Mouse (Mus musculus): Measurements from ENCODE around the gene Gins2. TPM values are rescaled to one million over a fixed set of nuclear protein-coding genes. Genes with fewer than 3 reads are reported as not detected.

Gene Gins2
- polyA plus RNA-seq, 1 experiment from 2014 or later: 23.1 TPM

DNA sequence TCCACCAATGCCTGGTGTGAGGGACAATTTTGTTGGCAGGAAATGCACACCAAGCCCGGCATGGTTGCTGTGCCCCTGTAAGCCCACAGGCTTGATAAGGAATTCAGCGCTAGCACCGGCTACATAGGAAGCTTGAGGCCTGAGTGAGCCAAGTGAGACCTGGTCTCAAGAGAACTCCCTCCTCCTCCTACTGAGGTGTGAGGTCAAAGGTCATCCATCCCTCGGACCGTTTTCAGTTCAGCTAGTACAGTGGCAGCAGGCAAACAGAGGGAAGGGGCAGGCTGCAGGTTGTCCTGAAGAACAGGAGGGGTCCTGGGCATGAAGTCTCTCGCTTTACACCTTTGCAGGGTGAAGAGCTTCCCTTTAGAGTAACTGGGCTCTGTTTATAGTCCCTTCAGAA lies 41.7 kb upstream of the Gins2 start:
- 53% methylated on average over 6 of the region's 6 CpGs for WGBS
- no peak for TF ChIP-seq CTCF (IDR thresholded peaks at IDR 0.05; ENCODE audit: low read depth)
- Histone ChIP-seq H3K4me3 (ENCODE audit: low read depth, low read length) (no peak overlapping the region), H3K4me2 (replicated peaks; ENCODE audit: low read depth) (no peak overlapping the region), H3K4me1 (replicated peaks; ENCODE audit: control insufficient read depth, insufficient read depth, low read length) (no peaks in the 10 kb centered on the region), H3K36me3 (ENCODE audit: control insufficient read depth, insufficient read depth) (no peaks in the 10 kb centered on the region), H3K27ac (ENCODE audit: low read depth, low read length) (no peak overlapping the region), H3K9me3 (ENCODE audit: control insufficient read depth) (no peaks in the 10 kb centered on the region), H3K27me3 (replicated peaks; ENCODE audit: control insufficient read depth, insufficient read depth, low read length) (0 out of 2 replicates have a peak, but pooled peaks cover 7% of the 10 kb centered on the region), H3K9ac (ENCODE audit: low read depth, low read length) (no peak overlapping the region)
- no peak for ATAC-seq

DNA sequence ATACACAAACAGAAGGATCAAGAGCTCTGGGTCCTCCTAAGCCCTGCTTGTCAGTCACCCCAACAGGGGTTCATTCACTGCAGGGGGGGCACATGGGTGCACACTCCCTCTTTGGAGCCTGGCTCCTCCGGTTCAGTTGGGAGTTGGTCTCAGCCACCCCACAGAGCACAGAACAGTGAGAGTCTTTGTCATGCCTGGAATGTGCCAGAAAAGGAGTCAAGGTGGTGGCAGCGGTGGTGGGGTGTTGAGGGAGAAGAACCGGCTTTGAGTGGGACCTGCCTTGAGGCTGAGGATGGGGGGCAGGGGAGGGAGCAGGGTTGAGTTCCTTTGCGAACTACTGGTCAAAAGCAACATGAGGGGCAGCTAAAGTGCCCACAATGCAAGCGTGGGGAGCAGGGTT lies 40.9 kb upstream of the Gins2 start:
- H3K27me3 ChIP-seq (replicated peaks; ENCODE audit: control insufficient read depth, insufficient read depth, low read length): 0 out of 2 replicates have a peak, but pooled peaks cover 7% of the 10 kb centered on the region
- H3K4me1 ChIP-seq (replicated peaks; ENCODE audit: control insufficient read depth, insufficient read depth, low read length): no peaks in the 10 kb centered on the region
- ATAC-seq: no peak
- H3K9me3 ChIP-seq (ENCODE audit: control insufficient read depth): no peaks in the 10 kb centered on the region
- 57% methylated on average over 5 of the region's 5 CpGs for WGBS
- no peak for TF ChIP-seq CTCF (IDR thresholded peaks at IDR 0.05; ENCODE audit: low read depth)
- H3K36me3 ChIP-seq (ENCODE audit: control insufficient read depth, insufficient read depth): no peaks in the 10 kb centered on the region
- no peak overlapping the region for H3K4me2 ChIP-seq (replicated peaks; ENCODE audit: low read depth)
- H3K27ac ChIP-seq (ENCODE audit: low read depth, low read length): no peak overlapping the region
- no peak overlapping the region for H3K9ac ChIP-seq (ENCODE audit: low read depth, low read length)
- no peak overlapping the region for H3K4me3 ChIP-seq (ENCODE audit: low read depth, low read length)

DNA sequence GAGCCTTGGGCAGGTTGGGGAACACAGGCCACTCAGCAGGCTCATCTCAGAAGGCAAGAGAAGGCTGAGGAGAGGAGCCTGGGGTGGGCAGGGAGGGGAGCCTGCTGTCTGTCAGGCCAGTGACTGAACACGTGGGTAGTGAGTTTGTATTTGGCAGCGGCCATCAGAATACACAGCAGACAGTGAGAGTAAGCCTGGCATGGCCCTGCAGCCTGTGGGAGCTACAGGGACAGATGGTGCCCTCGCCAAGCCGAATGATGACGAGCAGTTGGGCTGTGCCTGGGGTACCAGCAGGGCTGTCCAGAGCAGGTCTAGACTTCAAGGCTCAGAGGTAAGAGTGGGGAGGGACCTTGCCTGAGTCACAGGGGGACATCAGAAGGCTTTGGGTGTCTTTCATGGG lies 38.2 kb upstream of the Gins2 start:
- TF ChIP-seq CTCF (IDR thresholded peaks at IDR 0.05; ENCODE audit: low read depth): no peak
- no peaks in the 10 kb centered on the region for H3K4me1 ChIP-seq (replicated peaks; ENCODE audit: control insufficient read depth, insufficient read depth, low read length)
- no peak overlapping the region for H3K9ac ChIP-seq (ENCODE audit: low read depth, low read length)
- H3K4me2 ChIP-seq (replicated peaks; ENCODE audit: low read depth): no peak overlapping the region
- no peak overlapping the region for H3K4me3 ChIP-seq (ENCODE audit: low read depth, low read length)
- WGBS: 91% methylated on average over 5 of the region's 5 CpGs
- H3K36me3 ChIP-seq (ENCODE audit: control insufficient read depth, insufficient read depth): no peaks in the 10 kb centered on the region
- no peak overlapping the region for H3K27ac ChIP-seq (ENCODE audit: low read depth, low read length)
- ATAC-seq: no peak
- H3K27me3 ChIP-seq (replicated peaks; ENCODE audit: control insufficient read depth, insufficient read depth, low read length): 0 out of 2 replicates have a peak, but pooled peaks cover 5% of the 10 kb centered on the region
- H3K9me3 ChIP-seq (ENCODE audit: control insufficient read depth): no peaks in the 10 kb centered on the region

DNA sequence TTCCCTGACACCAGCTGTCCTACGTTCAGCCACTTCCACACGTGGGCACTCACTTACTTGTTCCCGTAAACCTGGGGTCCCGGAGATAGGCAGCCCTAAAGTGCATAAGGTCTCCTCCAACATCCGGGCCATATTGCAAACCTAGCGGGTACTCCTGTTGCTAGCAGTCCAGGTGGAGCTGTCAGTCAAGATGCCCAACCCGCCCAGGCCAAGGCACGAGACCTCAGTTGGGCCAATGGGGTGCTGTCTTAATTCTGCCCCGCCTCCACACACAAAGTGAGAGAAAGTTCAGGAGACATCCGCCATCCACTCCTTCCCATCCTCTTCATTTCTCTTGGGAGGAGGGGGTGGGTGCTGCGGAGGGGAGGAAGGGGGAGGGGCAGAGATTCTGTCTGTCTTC lies 37.4 kb upstream of the Gins2 start:
- WGBS: 66% methylated on average over 11 of the region's 11 CpGs
- Histone ChIP-seq H3K9me3 (ENCODE audit: control insufficient read depth) (no peaks in the 10 kb centered on the region), H3K4me1 (replicated peaks; ENCODE audit: control insufficient read depth, insufficient read depth, low read length) (no peaks in the 10 kb centered on the region)

DNA sequence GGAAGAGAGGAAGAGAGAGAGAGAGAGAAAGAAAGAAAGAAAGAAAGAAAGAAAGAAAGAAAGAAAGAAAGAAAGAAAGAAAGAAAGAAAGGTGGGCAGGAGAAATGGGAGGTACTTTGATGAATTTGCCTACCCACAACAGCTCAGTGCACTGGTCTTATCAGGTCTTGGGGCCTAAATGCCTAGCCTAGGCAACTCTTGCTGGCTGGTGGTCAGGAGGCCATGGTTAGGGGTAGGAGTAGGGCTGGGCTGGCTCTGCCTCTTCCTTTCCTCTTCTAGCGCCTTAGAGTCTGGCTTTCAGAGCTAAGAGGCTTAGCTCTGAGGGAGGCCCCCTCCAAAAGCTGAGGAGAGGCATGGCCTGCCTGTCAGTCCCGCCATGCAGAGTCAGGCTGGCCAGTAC lies 34.5 kb upstream of the Gins2 start:
- H3K27ac ChIP-seq (ENCODE audit: low read depth, low read length): no peak overlapping the region
- no peaks in the 10 kb centered on the region for H3K27me3 ChIP-seq (replicated peaks; ENCODE audit: control insufficient read depth, insufficient read depth, low read length)
- H3K4me1 ChIP-seq (replicated peaks; ENCODE audit: control insufficient read depth, insufficient read depth, low read length): no peaks in the 10 kb centered on the region
- no peaks in the 10 kb centered on the region for H3K9me3 ChIP-seq (ENCODE audit: control insufficient read depth)
- H3K4me2 ChIP-seq (replicated peaks; ENCODE audit: low read depth): no peak overlapping the region
- H3K36me3 ChIP-seq (ENCODE audit: control insufficient read depth, insufficient read depth): no peaks in the 10 kb centered on the region
- H3K4me3 ChIP-seq (ENCODE audit: low read depth, low read length): no peak overlapping the region
- WGBS: 47% methylated on average over 2 of the region's 2 CpGs
- ATAC-seq: no peak
- H3K9ac ChIP-seq (ENCODE audit: low read depth, low read length): no peak overlapping the region
- no peak for TF ChIP-seq CTCF (IDR thresholded peaks at IDR 0.05; ENCODE audit: low read depth)

More for the DNA sequence above, 37.4 kb upstream of the Gins2 start:
- H3K27ac ChIP-seq (ENCODE audit: low read depth, low read length): no peak overlapping the region
- TF ChIP-seq CTCF (IDR thresholded peaks at IDR 0.05; ENCODE audit: low read depth): no peak
- no peak overlapping the region for H3K4me3 ChIP-seq (ENCODE audit: low read depth, low read length)
- no peaks in the 10 kb centered on the region for H3K27me3 ChIP-seq (replicated peaks; ENCODE audit: control insufficient read depth, insufficient read depth, low read length)
- H3K4me2 ChIP-seq (replicated peaks; ENCODE audit: low read depth): no peak overlapping the region
- no peak for ATAC-seq
- no peak overlapping the region for H3K9ac ChIP-seq (ENCODE audit: low read depth, low read length)
- H3K36me3 ChIP-seq (ENCODE audit: control insufficient read depth, insufficient read depth): no peaks in the 10 kb centered on the region

DNA sequence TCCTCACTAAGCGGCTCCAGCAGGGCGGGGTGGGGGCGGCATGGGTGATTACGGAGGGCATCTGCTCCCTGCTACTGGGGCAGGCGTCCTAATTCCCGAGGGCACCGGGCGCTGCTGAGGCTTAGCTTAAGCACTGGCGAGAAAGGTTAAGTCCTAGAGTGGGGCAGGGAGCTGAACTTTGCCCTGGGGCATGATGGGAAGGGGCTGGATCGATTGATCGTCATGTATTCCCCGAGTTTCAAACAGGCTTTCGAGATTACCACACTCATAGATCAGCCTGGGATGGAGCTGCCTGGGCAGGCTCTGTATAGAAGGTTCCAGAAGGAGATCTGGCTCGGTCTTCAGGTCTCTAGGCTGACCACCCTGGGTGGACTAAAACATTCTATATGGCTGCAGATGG lies 33.1 kb upstream of the Gins2 start:
- no peak overlapping the region for H3K27ac ChIP-seq (ENCODE audit: low read depth, low read length)
- ATAC-seq: no peak
- 67% methylated on average over 14 of the region's 14 CpGs for WGBS
- no peak overlapping the region for H3K4me3 ChIP-seq (ENCODE audit: low read depth, low read length)
- no peak overlapping the region for H3K9ac ChIP-seq (ENCODE audit: low read depth, low read length)
- H3K27me3 ChIP-seq (replicated peaks; ENCODE audit: control insufficient read depth, insufficient read depth, low read length): no peaks in the 10 kb centered on the region
- no peak for TF ChIP-seq CTCF (IDR thresholded peaks at IDR 0.05; ENCODE audit: low read depth)
- no peaks in the 10 kb centered on the region for H3K9me3 ChIP-seq (ENCODE audit: control insufficient read depth)
- no peaks in the 10 kb centered on the region for H3K4me1 ChIP-seq (replicated peaks; ENCODE audit: control insufficient read depth, insufficient read depth, low read length)
- H3K36me3 ChIP-seq (ENCODE audit: control insufficient read depth, insufficient read depth): no peaks in the 10 kb centered on the region
- H3K4me2 ChIP-seq (replicated peaks; ENCODE audit: low read depth): no peak overlapping the region

DNA sequence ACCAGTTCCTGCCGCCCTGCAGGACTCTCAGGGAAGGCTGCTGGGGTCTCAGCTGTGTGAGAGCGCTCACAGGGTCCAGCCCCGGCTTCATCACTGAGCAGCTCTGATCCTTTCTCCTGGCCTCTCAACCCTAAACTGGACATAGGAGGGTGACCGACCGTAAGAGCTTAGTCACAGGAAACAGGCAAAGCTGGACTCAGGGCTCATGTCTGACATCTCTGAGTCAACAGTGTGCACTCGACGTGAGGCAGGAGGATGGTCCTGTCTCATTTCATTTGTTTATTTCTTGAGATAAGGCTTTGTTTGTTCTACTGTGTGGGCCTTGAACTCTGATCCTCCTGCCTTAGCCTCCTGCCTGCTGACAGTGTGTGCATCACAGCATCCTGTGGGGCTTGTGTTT lies 31.3 kb upstream of the Gins2 start:
- no peaks in the 10 kb centered on the region for H3K36me3 ChIP-seq (ENCODE audit: control insufficient read depth, insufficient read depth)
- no peak overlapping the region for H3K27ac ChIP-seq (ENCODE audit: low read depth, low read length)
- H3K27me3 ChIP-seq (replicated peaks; ENCODE audit: control insufficient read depth, insufficient read depth, low read length): no peaks in the 10 kb centered on the region
- no peak for ATAC-seq
- H3K4me2 ChIP-seq (replicated peaks; ENCODE audit: low read depth): no peak overlapping the region
- no peak for TF ChIP-seq CTCF (IDR thresholded peaks at IDR 0.05; ENCODE audit: low read depth)
- no peak overlapping the region for H3K9ac ChIP-seq (ENCODE audit: low read depth, low read length)
- H3K4me1 ChIP-seq (replicated peaks; ENCODE audit: control insufficient read depth, insufficient read depth, low read length): no peaks in the 10 kb centered on the region
- WGBS: 44% methylated on average over 7 of the region's 7 CpGs
- H3K9me3 ChIP-seq (ENCODE audit: control insufficient read depth): no peaks in the 10 kb centered on the region
- no peak overlapping the region for H3K4me3 ChIP-seq (ENCODE audit: low read depth, low read length)

Measured in intestine, postnatal 0 days (tissue).